Mouse (Mus musculus): ENCODE measurements around the gene Ntsr2. TPM values are rescaled to one million over a fixed set of nuclear protein-coding genes. Genes with fewer than 3 reads are reported as not detected.
A peak's percentile ranks its signal among the peaks of the same experiment; 100 is the strongest.

Ntsr2 gene
- polyA plus RNA-seq, 1 experiment from 2014 or later, result 0.48 TPM

DNA sequence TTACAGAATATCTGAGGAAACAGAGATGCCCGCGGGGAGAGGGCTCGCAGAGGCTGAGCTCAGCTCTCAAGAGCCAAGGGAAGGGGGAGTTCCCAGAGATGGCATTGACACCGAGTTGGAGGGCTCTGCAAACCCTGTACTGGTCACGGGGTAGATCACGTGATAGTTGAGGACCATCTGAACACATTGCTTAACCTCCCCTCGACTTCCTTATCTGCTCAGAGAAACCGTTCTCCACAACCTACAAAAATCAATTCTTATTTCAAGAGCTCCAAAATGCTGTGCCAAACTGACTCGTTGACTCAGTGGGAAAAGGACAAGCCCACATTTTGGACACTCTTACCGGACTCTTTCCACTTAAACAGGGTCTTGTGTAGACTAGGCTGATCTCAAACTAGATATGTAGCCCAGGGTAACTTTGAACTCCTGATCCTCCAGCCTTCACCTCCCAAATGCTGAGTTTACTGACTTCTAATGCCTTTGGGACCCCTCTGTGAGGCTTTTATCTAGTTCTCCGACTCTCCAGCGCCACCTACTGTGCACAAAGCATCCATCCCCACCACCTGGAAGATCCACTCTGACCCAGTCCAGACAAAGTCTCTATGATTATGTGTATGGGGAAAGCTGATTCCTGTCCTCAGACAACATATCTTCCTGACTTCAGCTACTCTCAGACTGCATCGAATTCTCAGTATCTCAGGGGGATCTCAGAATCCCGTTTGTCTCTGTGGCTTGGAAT, 18.9 kb upstream of the Ntsr2 start:
- peak; percentile 48; the same call in 1 of the 2 replicates for ATAC-seq
- Histone ChIP-seq H3K36me3 (ENCODE audit: insufficient read depth, low read length) (no peaks in the 10 kb centered on the region), H3K4me3 (ENCODE audit: low read depth, low read length) (no peak overlapping the region), H3K9ac (replicated peaks; ENCODE audit: low read depth) (no peak overlapping the region), H3K27ac (ENCODE audit: low read length) (no peak overlapping the region), H3K9me3 (ENCODE audit: low read length) (no peaks in the 10 kb centered on the region), H3K27me3 (replicated peaks; ENCODE audit: insufficient read depth, low read length) (no peaks in the 10 kb centered on the region), H3K4me2 (replicated peaks; ENCODE audit: low read depth, low read length) (no peak overlapping the region), H3K4me1 (ENCODE audit: insufficient read depth, low read depth, low read length) (no peaks in the 10 kb centered on the region)
- TF ChIP-seq EP300 (IDR thresholded peaks at IDR 0.05) (no peak), CTCF (IDR thresholded peaks at IDR 0.05) (peak; percentile 84)
- peak; percentile 59 for DNase-seq (ENCODE audit: low spot score)
- WGBS, result 40% methylated on average over 14 of the region's 14 CpGs

DNA sequence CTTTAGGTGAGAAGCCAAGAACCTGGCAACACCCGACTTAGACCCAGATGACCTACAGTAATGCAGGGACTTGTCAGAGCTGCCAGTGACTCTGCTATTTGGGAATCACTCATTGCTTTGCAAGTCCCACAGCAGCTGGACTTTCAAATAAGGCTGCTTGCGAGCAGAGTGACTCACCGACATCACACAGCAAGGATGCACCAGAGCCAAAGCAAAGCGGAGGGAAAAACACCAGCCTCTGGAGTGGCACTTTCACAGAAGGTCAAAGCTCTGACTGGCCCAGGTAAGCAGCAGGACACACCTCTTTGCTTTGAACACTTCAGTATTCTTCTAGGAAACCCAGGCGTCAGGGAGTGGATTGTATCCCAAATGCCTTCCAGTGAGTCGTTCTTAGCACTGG, 17.4 kb upstream of the Ntsr2 start:
- Histone ChIP-seq H3K4me1 (ENCODE audit: insufficient read depth, low read depth, low read length) (no peaks in the 10 kb centered on the region), H3K4me2 (replicated peaks; ENCODE audit: low read depth, low read length) (no peak overlapping the region), H3K36me3 (ENCODE audit: insufficient read depth, low read length) (no peaks in the 10 kb centered on the region), H3K9ac (replicated peaks; ENCODE audit: low read depth) (no peak overlapping the region), H3K27ac (ENCODE audit: low read length) (no peak overlapping the region), H3K27me3 (replicated peaks; ENCODE audit: insufficient read depth, low read length) (no peaks in the 10 kb centered on the region), H3K9me3 (ENCODE audit: low read length) (no peaks in the 10 kb centered on the region), H3K4me3 (ENCODE audit: low read depth, low read length) (no peak overlapping the region)
- 56% methylated on average over 6 of the region's 6 CpGs for WGBS
- TF ChIP-seq EP300 (IDR thresholded peaks at IDR 0.05) (no peak), CTCF (IDR thresholded peaks at IDR 0.05) (no peak)
- DNase-seq (ENCODE audit: low spot score), result peak; percentile 32
- ATAC-seq, result peak; percentile 25; the same call in 1 of the 2 replicates

DNA sequence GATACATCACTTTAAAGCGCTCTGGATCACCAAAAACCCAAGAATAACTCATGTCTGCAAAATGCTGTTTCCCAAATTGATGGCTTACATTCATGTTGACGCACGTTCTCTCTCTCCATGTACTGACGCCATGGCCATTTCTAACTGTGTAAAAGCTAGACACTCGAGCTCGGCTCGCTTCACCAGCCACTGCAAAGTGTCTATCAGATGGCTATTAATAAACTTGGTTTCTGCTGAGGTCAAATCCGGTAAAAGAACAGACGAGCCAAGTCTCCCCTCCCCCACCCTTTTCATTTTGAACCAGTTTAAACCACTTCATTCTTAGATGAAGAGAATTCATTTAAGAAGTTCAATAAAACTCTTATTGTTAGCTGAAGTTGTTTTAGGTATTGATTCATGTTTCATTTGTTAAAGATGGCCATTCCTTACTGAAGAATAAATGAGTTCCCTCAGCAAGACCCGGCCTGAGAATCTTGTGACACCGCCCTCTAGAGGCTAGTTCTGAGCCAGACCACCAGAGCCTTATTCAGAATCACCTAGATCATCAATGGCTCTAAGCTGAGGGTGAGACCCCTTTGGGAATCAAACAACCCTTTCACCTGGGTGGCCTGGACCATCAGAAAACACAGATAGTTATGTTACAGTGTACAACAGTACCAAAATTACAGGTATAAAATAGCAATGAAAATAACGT, 14.0 kb upstream of the Ntsr2 start:
- Histone ChIP-seq H3K4me3 (ENCODE audit: low read depth, low read length) (no peak overlapping the region), H3K27ac (ENCODE audit: low read length) (no peak overlapping the region), H3K9ac (replicated peaks; ENCODE audit: low read depth) (no peak overlapping the region), H3K4me1 (ENCODE audit: insufficient read depth, low read depth, low read length) (no peaks in the 10 kb centered on the region), H3K4me2 (replicated peaks; ENCODE audit: low read depth, low read length) (no peak overlapping the region), H3K9me3 (ENCODE audit: low read length) (no peaks in the 10 kb centered on the region), H3K27me3 (replicated peaks; ENCODE audit: insufficient read depth, low read length) (no peaks in the 10 kb centered on the region), H3K36me3 (ENCODE audit: insufficient read depth, low read length) (no peaks in the 10 kb centered on the region)
- TF ChIP-seq CTCF (IDR thresholded peaks at IDR 0.05) (peak; percentile 54), EP300 (IDR thresholded peaks at IDR 0.05) (no peak)
- ATAC-seq, result no peak
- DNase-seq (ENCODE audit: low spot score), result no peak
- whole genome bisulfite sequencing, result 58% methylated on average over 12 of the region's 12 CpGs

DNA sequence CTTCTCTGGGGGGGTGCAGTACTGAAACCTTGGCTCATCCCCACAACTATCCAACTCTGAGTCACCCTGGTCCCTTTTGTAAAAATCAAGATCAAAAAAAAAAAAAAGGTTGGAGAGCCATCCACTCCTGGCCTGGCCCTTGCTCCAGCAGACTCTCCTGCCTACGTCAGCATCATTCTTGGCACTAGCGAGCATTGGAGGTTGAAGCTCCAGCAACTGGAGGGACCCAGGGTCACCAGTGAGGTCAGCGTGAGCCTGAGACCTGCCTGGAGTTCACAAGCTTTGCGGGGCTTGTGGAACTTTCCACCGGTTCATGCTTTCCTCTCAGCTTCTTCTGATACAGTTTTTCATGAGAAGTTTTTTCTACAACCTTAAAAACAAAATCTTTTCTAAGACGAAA, 13.1 kb upstream of the Ntsr2 start:
- WGBS, result 82% methylated on average over 6 of the region's 6 CpGs
- H3K27ac ChIP-seq (ENCODE audit: low read length), result no peak overlapping the region
- H3K27me3 ChIP-seq (replicated peaks; ENCODE audit: insufficient read depth, low read length), result no peaks in the 10 kb centered on the region
- no peak for ATAC-seq
- no peak overlapping the region for H3K4me2 ChIP-seq (replicated peaks; ENCODE audit: low read depth, low read length)
- H3K36me3 ChIP-seq (ENCODE audit: insufficient read depth, low read length), result no peaks in the 10 kb centered on the region
- no peak for TF ChIP-seq EP300 (IDR thresholded peaks at IDR 0.05)
- no peak for TF ChIP-seq CTCF (IDR thresholded peaks at IDR 0.05)
- no peak for DNase-seq (ENCODE audit: low spot score)
- H3K9me3 ChIP-seq (ENCODE audit: low read length), result no peaks in the 10 kb centered on the region
- H3K9ac ChIP-seq (replicated peaks; ENCODE audit: low read depth), result no peak overlapping the region
- no peaks in the 10 kb centered on the region for H3K4me1 ChIP-seq (ENCODE audit: insufficient read depth, low read depth, low read length)
- H3K4me3 ChIP-seq (ENCODE audit: low read depth, low read length), result no peak overlapping the region

DNA sequence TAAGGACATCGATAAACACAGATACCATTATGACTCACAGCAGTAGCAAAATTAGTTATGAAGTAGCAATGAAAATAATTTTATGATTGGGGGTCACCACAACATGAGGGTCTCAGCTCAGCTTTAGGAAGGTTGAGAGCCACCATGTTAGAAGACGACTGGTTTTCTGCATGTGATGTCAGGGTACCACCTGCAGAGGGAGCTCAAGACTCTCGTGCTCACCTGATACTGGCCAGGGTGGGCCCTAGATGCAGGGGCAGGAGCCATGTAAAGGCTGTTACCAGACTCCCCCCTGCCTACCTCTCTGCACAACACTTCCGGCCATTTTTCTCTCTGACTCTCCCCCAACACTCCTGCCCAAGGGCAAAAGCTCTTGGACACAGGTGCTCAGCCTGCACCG, 11.2 kb upstream of the Ntsr2 start:
- 55% methylated on average over 5 of the region's 5 CpGs for WGBS
- H3K4me2 ChIP-seq (replicated peaks; ENCODE audit: low read depth, low read length), result no peak overlapping the region
- no peaks in the 10 kb centered on the region for H3K27me3 ChIP-seq (replicated peaks; ENCODE audit: insufficient read depth, low read length)
- DNase-seq (ENCODE audit: low spot score) (no peak), ATAC-seq (no peak)
- no peak overlapping the region for H3K9ac ChIP-seq (replicated peaks; ENCODE audit: low read depth)
- no peak overlapping the region for H3K4me3 ChIP-seq (ENCODE audit: low read depth, low read length)
- H3K36me3 ChIP-seq (ENCODE audit: insufficient read depth, low read length), result no peaks in the 10 kb centered on the region
- H3K4me1 ChIP-seq (ENCODE audit: insufficient read depth, low read depth, low read length), result no peaks in the 10 kb centered on the region
- no peaks in the 10 kb centered on the region for H3K9me3 ChIP-seq (ENCODE audit: low read length)
- no peak overlapping the region for H3K27ac ChIP-seq (ENCODE audit: low read length)
- TF ChIP-seq EP300 (IDR thresholded peaks at IDR 0.05) (no peak), CTCF (IDR thresholded peaks at IDR 0.05) (peak; percentile 30; the same call in 1 of the 2 replicates)

DNA sequence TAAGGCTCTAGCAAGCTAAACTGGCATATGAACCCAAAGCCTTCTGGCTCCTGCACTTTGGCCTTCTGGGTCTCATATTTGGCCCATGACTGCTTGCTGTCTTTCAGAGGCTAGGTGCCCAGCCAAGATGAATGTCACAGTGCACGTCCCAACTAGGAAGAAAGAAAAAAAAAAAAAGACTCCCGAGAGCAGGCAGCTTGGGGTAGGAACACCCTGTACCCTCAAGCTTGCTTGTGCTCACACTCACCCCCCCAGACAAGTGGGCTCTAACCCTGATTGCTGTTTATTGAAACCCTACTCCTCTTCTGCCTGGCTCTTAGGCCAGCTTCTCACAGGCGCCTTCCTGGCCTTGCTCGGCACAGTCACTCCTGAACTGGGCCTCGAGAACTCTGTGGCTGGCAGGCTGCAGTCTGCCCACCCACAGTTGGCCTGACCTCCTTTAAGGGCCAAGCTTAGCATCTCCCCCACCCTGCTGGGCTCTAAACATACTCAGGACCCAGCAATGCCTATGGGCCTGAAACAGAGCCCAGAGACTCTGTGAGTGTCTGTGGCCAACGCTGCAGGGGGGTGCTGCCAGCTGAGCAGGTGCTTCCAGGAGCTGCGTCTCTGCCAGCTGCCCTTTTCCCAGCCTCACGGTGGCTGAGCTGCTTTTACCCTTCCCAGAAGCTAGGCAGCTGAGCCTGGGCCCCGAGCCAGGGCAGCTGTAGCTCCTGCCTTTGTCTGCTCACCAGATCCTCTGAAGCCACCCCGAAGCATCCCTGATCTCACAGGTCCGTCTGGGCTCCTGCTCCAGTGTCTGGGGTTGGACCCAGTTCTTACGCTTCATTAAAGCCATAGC, 9.5 kb upstream of the Ntsr2 start:
- Histone ChIP-seq H3K27me3 (replicated peaks; ENCODE audit: insufficient read depth, low read length) (no peaks in the 10 kb centered on the region), H3K4me1 (ENCODE audit: insufficient read depth, low read depth, low read length) (no peaks in the 10 kb centered on the region), H3K27ac (ENCODE audit: low read length) (no peak overlapping the region), H3K36me3 (ENCODE audit: insufficient read depth, low read length) (no peaks in the 10 kb centered on the region), H3K9me3 (ENCODE audit: low read length) (no peaks in the 10 kb centered on the region), H3K4me3 (ENCODE audit: low read depth, low read length) (no peak overlapping the region), H3K9ac (replicated peaks; ENCODE audit: low read depth) (no peak overlapping the region), H3K4me2 (replicated peaks; ENCODE audit: low read depth, low read length) (no peak overlapping the region)
- TF ChIP-seq EP300 (IDR thresholded peaks at IDR 0.05) (0 out of 2 replicates have a peak, but pooled peaks have one; percentile 15), CTCF (IDR thresholded peaks at IDR 0.05) (no peak)
- peak; percentile 24 for DNase-seq (ENCODE audit: low spot score)
- ATAC-seq, result peak; percentile 61
- whole genome bisulfite sequencing, result 41% methylated on average over 12 of the region's 12 CpGs
